Mouse (Mus musculus): ENCODE measurements around the gene Prpf8. TPM values are rescaled to one million over a fixed set of nuclear protein-coding genes. Genes with fewer than 3 reads are reported as not detected.

Gene Prpf8
- polyA plus RNA-seq, 1 experiment, result 2.2 TPM

GRCm38 (mm10) chr11:75509741-75510626, 23.4 kb downstream of the Prpf8 start, which contains the start of gene Rilp:
Gene Rilp, plus strand, starts transcription at chr11:75510094.
- H3K9me3 ChIP-seq (ENCODE audit: control insufficient read depth, low read length), result no peaks in the 10 kb centered on the region
- peaks cover 62% of the 10 kb centered on the region for H3K36me3 ChIP-seq (ENCODE audit: control insufficient read depth)
- no peaks in the 10 kb centered on the region for H3K27me3 ChIP-seq (ENCODE audit: control insufficient read depth)
- no peak for TF ChIP-seq GATA1 (IDR thresholded peaks at IDR 0.05; ENCODE audit: low read length)
- TF ChIP-seq TAL1 (IDR thresholded peaks at IDR 0.05; ENCODE audit: low read length), result no peak
- peaks cover 24% of the 10 kb centered on the region for H3K4me1 ChIP-seq (ENCODE audit: control insufficient read depth)
- H3K4me3 ChIP-seq (replicated peaks), result peak within 1 kb of the TSS; percentile 70

GRCm38 (mm10) chr11:75510627-75510993, 24.0 kb downstream of the Prpf8 start:
- TF ChIP-seq TAL1 (IDR thresholded peaks at IDR 0.05; ENCODE audit: low read length) (no peak), GATA1 (IDR thresholded peaks at IDR 0.05; ENCODE audit: low read length) (no peak)
- H3K27me3 ChIP-seq (ENCODE audit: control insufficient read depth), result no peaks in the 10 kb centered on the region
- no peaks in the 10 kb centered on the region for H3K9me3 ChIP-seq (ENCODE audit: control insufficient read depth, low read length)
- peak overlapping the region; percentile 70 for H3K4me3 ChIP-seq (replicated peaks)
- H3K36me3 ChIP-seq (ENCODE audit: control insufficient read depth), result peaks cover 60% of the 10 kb centered on the region
- peaks cover 24% of the 10 kb centered on the region for H3K4me1 ChIP-seq (ENCODE audit: control insufficient read depth)

- H3K36me3 ChIP-seq (ENCODE audit: control insufficient read depth), result peaks cover 54% of the 10 kb centered on the region
- H3K4me3 ChIP-seq (replicated peaks), result no peak overlapping the region
- H3K4me1 ChIP-seq (ENCODE audit: control insufficient read depth), result peaks cover 24% of the 10 kb centered on the region
- H3K27me3 ChIP-seq (ENCODE audit: control insufficient read depth), result no peaks in the 10 kb centered on the region
- TF ChIP-seq TAL1 (IDR thresholded peaks at IDR 0.05; ENCODE audit: low read length), result no peak
- TF ChIP-seq GATA1 (IDR thresholded peaks at IDR 0.05; ENCODE audit: low read length), result no peak
- no peaks in the 10 kb centered on the region for H3K9me3 ChIP-seq (ENCODE audit: control insufficient read depth, low read length)
These were observed 24.6 kb downstream of the Prpf8 start for GRCm38 (mm10) chr11:75511213-75511612.

DNA sequence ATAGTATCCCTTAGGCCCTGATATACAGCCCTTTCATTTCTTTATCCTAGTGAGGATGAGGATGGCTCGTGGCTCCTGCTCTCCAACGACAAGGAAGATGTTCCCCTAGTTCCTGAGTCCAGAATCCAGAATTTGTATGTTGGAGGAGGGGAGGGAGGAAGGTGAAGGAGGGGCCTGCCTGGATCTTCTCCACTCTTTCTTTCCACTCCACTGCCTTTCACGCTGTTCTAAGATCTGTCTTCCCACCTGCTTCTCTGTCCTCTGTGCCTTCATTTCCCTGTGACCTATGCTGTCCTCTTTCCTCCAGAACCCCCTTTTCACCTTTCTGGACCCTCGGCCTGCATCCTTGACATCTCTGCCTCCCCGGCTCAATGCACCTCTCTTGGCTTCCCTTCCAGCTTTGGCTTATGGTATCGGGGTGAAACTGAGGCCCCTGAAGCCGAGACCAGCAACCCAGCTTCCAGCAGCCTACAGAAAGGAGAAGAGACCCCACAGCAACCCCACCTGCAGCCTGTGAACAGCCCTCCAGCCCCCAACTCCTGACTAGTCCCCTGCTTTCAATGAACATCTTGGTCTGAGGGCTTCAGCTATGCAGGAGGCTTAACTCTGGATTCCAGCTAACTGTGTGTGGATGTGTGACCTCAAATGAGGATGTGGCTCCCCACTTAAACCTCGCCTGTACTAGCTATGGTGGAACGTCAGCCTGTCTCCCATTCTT, 25.8 kb downstream of the Prpf8 start:
- no peaks in the 10 kb centered on the region for H3K9me3 ChIP-seq (ENCODE audit: control insufficient read depth, low read length)
- H3K36me3 ChIP-seq (ENCODE audit: control insufficient read depth), result peaks cover 43% of the 10 kb centered on the region
- no peak overlapping the region for H3K4me3 ChIP-seq (replicated peaks)
- peaks cover 24% of the 10 kb centered on the region for H3K4me1 ChIP-seq (ENCODE audit: control insufficient read depth)
- H3K27me3 ChIP-seq (ENCODE audit: control insufficient read depth), result no peaks in the 10 kb centered on the region
- TF ChIP-seq TAL1 (IDR thresholded peaks at IDR 0.05; ENCODE audit: low read length) (no peak), GATA1 (IDR thresholded peaks at IDR 0.05; ENCODE audit: low read length) (no peak)

DNA sequence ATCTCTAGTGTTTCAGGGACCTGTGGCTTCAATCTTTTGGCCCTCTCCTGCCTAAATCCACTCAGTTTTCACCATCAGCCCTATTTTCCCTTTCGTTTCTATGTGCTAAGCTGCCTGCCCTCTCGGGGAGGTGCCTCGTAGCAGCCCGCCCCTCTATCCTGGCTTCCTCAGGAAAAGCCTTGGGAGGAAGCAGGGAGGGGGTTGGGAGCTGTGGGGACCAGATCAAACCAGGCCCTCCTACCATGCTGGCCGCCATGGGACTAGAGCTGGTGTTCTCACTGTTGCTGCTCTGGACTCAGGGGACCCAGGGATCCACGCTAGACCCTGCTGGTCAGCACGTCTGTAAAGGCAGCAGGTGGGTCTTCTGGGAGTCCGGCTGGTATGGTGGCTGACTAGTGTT, 26.7 kb downstream of the Prpf8 start, which contains the start of gene Scarf1:
Gene Scarf1, plus strand, starts transcription at position 205 of the 400 bp plus-strand sequence.
- Histone ChIP-seq H3K36me3 (ENCODE audit: control insufficient read depth) (peaks cover 35% of the 10 kb centered on the region), H3K27me3 (ENCODE audit: control insufficient read depth) (no peaks in the 10 kb centered on the region), H3K4me1 (ENCODE audit: control insufficient read depth) (peaks cover 24% of the 10 kb centered on the region), H3K4me3 (replicated peaks) (no peak within 1 kb of the TSS), H3K9me3 (ENCODE audit: control insufficient read depth, low read length) (no peaks in the 10 kb centered on the region)
- TF ChIP-seq GATA1 (IDR thresholded peaks at IDR 0.05; ENCODE audit: low read length) (no peak), TAL1 (IDR thresholded peaks at IDR 0.05; ENCODE audit: low read length) (no peak)

DNA sequence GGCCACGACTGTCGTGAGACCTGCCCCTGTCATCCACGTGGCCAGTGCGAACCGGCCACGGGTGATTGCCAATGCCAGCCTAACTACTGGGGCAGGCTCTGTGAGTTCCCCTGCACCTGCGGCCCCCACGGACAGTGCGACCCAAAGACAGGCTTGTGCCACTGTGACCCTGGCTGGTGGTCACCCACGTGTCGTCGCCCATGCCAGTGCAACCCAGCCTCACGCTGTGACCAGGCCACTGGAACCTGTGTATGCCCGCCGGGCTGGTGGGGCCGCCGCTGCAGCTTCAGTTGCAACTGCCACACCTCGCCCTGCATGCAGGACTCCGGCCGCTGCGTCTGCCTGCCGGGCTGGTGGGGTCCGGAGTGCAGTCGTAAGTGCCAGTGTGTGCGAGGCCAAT, 28.6 kb downstream of the Prpf8 start:
- Histone ChIP-seq H3K4me3 (replicated peaks) (no peak overlapping the region), H3K4me1 (ENCODE audit: control insufficient read depth) (peaks cover 8% of the 10 kb centered on the region), H3K9me3 (ENCODE audit: control insufficient read depth, low read length) (no peaks in the 10 kb centered on the region), H3K36me3 (ENCODE audit: control insufficient read depth) (peaks cover 17% of the 10 kb centered on the region; the same call in 1 of the 2 replicates), H3K27me3 (ENCODE audit: control insufficient read depth) (no peaks in the 10 kb centered on the region; the same call in 1 of the 2 replicates)
- no peak for TF ChIP-seq TAL1 (IDR thresholded peaks at IDR 0.05; ENCODE audit: low read length)
- no peak for TF ChIP-seq GATA1 (IDR thresholded peaks at IDR 0.05; ENCODE audit: low read length)

DNA sequence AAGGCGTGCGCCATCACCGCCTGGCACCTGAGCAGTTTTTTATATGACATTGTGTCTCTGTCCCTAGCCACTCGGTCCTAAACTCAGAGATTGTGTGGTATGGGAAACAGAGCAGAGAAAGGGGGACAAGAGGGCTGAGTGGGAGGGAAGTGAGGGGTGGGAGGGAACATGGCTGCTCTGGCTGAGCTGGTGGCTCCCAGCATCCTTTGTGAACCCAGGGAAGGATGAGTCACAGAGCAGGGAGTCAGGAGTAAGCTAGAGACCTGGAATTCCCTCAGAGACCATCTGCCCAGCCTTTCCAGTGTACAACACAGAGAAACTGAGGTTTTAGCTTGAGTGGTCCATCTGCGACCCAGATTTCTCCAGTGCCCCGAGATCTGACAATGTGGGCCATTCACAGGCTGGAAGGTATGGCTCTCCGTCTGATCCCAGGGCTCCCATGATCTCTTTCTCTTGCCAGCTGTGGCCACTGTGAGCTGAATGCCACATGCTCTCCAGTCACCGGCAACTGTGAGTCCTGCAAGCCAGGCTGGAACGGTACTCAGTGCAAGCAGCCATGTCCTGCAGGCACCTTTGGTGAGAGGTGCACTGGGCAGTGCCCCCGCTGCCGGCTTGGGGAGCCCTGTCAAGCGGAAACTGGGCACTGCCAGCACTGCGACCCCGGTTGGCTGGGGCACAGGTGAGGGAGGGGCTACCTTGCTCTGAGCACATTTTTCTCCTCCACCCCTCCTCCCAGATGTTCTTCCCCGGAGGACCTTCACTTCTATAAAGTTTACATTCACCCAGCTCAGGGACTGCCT, 33.4 kb downstream of the Prpf8 start:
- Histone ChIP-seq H3K27me3 (ENCODE audit: control insufficient read depth) (no peaks in the 10 kb centered on the region; the same call in 1 of the 2 replicates), H3K36me3 (ENCODE audit: control insufficient read depth) (peaks cover 5% of the 10 kb centered on the region; the same call in 1 of the 2 replicates), H3K9me3 (ENCODE audit: control insufficient read depth, low read length) (no peaks in the 10 kb centered on the region), H3K4me3 (replicated peaks) (no peak overlapping the region), H3K4me1 (ENCODE audit: control insufficient read depth) (no peaks in the 10 kb centered on the region)
- TF ChIP-seq GATA1 (IDR thresholded peaks at IDR 0.05; ENCODE audit: low read length) (no peak), TAL1 (IDR thresholded peaks at IDR 0.05; ENCODE audit: low read length) (no peak)

GRCm38 (mm10) chr11:75521609-75522008, 35.0 kb downstream of the Prpf8 start:
- H3K27me3 ChIP-seq (ENCODE audit: control insufficient read depth), result no peaks in the 10 kb centered on the region; the same call in 1 of the 2 replicates
- H3K9me3 ChIP-seq (ENCODE audit: control insufficient read depth, low read length), result no peaks in the 10 kb centered on the region
- no peak overlapping the region for H3K4me3 ChIP-seq (replicated peaks)
- no peaks in the 10 kb centered on the region; the same call in 1 of the 2 replicates for H3K36me3 ChIP-seq (ENCODE audit: control insufficient read depth)
- TF ChIP-seq GATA1 (IDR thresholded peaks at IDR 0.05; ENCODE audit: low read length), result no peak
- TF ChIP-seq TAL1 (IDR thresholded peaks at IDR 0.05; ENCODE audit: low read length), result no peak
- no peaks in the 10 kb centered on the region for H3K4me1 ChIP-seq (ENCODE audit: control insufficient read depth)
